Mouse (Mus musculus) fibroblast of lung, adult 2 months (primary cell): Measurements from ENCODE around the gene Plekha1.

Source experiments
- DNase-seq: peaks from one replicate; pipeline ENCODE4 v3.0.0-alpha.2; 2011; ENCODE audit warnings: low read depth

The Plekha1 gene

GRCm38 (mm10) chr7:130918260-130918659 lies 52.7 kb downstream of the Plekha1 start:
- no peak for DNase-seq

GRCm38 (mm10) chr7:130922981-130923731 lies 57.6 kb downstream of the Plekha1 start:
- DNase-seq: no peak

GRCm38 (mm10) chr7:130930401-130930800 lies 64.8 kb downstream of the Plekha1 start:
- no peak for DNase-seq

GRCm38 (mm10) chr7:130932921-130933320 lies 67.4 kb downstream of the Plekha1 start:
- DNase-seq: no peak

- no peak for DNase-seq
These were observed 69.1 kb downstream of the Plekha1 start for GRCm38 (mm10) chr7:130934654-130935053.

- no peak for DNase-seq
These were observed 69.9 kb downstream of the Plekha1 start for GRCm38 (mm10) chr7:130935421-130935792.

GRCm38 (mm10) chr7:130935793-130936471 lies 70.4 kb downstream of the Plekha1 start, which contains the start of gene Htra1:
TSS of gene Htra1 (plus strand) at chr7:130936111.
- no peak for DNase-seq

- DNase-seq: no peak
These were observed 71.0 kb downstream of the Plekha1 start for GRCm38 (mm10) chr7:130936472-130936951.

- DNase-seq: no peak
These were observed 71.8 kb downstream of the Plekha1 start for GRCm38 (mm10) chr7:130937266-130937841.

GRCm38 (mm10) chr7:130938005-130938404 lies 72.4 kb downstream of the Plekha1 start:
- DNase-seq: no peak

- no peak for DNase-seq
These were observed 73.3 kb downstream of the Plekha1 start for GRCm38 (mm10) chr7:130938896-130939295.

- no peak for DNase-seq
These were observed 75.2 kb downstream of the Plekha1 start for GRCm38 (mm10) chr7:130940733-130941132.

- DNase-seq: no peak
These were observed 77.8 kb downstream of the Plekha1 start for GRCm38 (mm10) chr7:130943280-130943895.

- DNase-seq: no peak
These were observed 79.4 kb downstream of the Plekha1 start for GRCm38 (mm10) chr7:130944766-130945475.

- no peak for DNase-seq
These were observed 80.2 kb downstream of the Plekha1 start for GRCm38 (mm10) chr7:130945730-130946129.

- DNase-seq: no peak
These were observed 80.7 kb downstream of the Plekha1 start for GRCm38 (mm10) chr7:130946303-130946702.

GRCm38 (mm10) chr7:130948563-130949208 lies 83.1 kb downstream of the Plekha1 start:
- DNase-seq: no peak

- DNase-seq: peak; percentile 86
These were observed 83.8 kb downstream of the Plekha1 start for GRCm38 (mm10) chr7:130949331-130949751.

GRCm38 (mm10) chr7:130950482-130950881 lies 84.9 kb downstream of the Plekha1 start:
- DNase-seq: no peak

- DNase-seq: no peak
These were observed 85.4 kb downstream of the Plekha1 start for GRCm38 (mm10) chr7:130951004-130951403.

- DNase-seq: no peak
These were observed 87.8 kb downstream of the Plekha1 start for GRCm38 (mm10) chr7:130953376-130953775.
